8 mouse cellular contexts compared by ENCODE assay signal in genomic region chr17:31693330-31694022, GRCm38 (mm10). TPM values are rescaled to one million over a fixed set of nuclear protein-coding genes. Genes with fewer than 3 reads are reported as not detected.
DNase-seq lines count a peak whose midpoint lies in the region; ATAC-seq and TF ChIP-seq lines count a peak whose summit lies in the region.

No protein-coding gene starts in this region.

- peak; percentile 64 for DNase-seq in 3T3-L1 (ENCODE audit: low read depth, low spot score)
- DNase-seq in adrenal gland, postnatal 36 days, result peak; percentile 86 to 90
- peak; percentile 84 for DNase-seq in embryonic facial prominence, embryonic 14.5 days (ENCODE audit: low spot score)
- peak; percentile 85 for DNase-seq in kidney, postnatal 0 days (ENCODE audit: low spot score)
- DNase-seq in liver, adult 2 months (ENCODE audit: extremely low read depth, low read depth, low spot score), result peak; percentile 44
- DNase-seq in spleen, postnatal 4 days (ENCODE audit: low spot score in 2 of 2), result peak; percentile 73 to 90

- no peak for TF ChIP-seq POLR2A in liver, adult 2 months (IDR thresholded peaks at IDR 0.05; ENCODE audit: extremely low read depth, insufficient read depth, low read length)
- no peak for TF ChIP-seq POLR2A in myocyte (IDR thresholded peaks at IDR 0.05; ENCODE audit: insufficient read length, low read depth)

- H3K36me3 ChIP-seq in embryonic facial prominence, embryonic 14.5 days (ENCODE audit: control insufficient read depth, insufficient read depth, low read length), result no peaks in the 10 kb centered on the region
- no peaks in the 10 kb centered on the region for H3K36me3 ChIP-seq in heart, embryonic 12.5 days
- H3K36me3 ChIP-seq in kidney, postnatal 0 days (ENCODE audit: insufficient read depth, low read length), result no peaks in the 10 kb centered on the region
- H3K36me3 ChIP-seq in liver, adult 2 months (ENCODE audit: control insufficient read depth, insufficient read depth, low read length), result no peaks in the 10 kb centered on the region
- H3K36me3 ChIP-seq in myocyte (ENCODE audit: control insufficient read depth, insufficient read depth), result no peaks in the 10 kb centered on the region

- H3K27me3 ChIP-seq in embryonic facial prominence, embryonic 14.5 days (replicated peaks; ENCODE audit: control insufficient read depth, insufficient read depth, low read length), result no peaks in the 10 kb centered on the region
- H3K27me3 ChIP-seq in heart, embryonic 12.5 days (replicated peaks), result no peaks in the 10 kb centered on the region
- no peaks in the 10 kb centered on the region for H3K27me3 ChIP-seq in kidney, postnatal 0 days (ENCODE audit: insufficient read depth, low read length)
- H3K27me3 ChIP-seq in liver, adult 2 months (ENCODE audit: control insufficient read depth, insufficient read depth, low read length), result no peaks in the 10 kb centered on the region
- H3K27me3 ChIP-seq in myocyte (ENCODE audit: control insufficient read depth, insufficient read depth, insufficient read length), result no peaks in the 10 kb centered on the region

- 2% methylated on average over 18 of the region's 20 CpGs for WGBS in embryonic facial prominence, embryonic 14.5 days
- WGBS in heart, embryonic 12.5 days, result 2% methylated on average over 20 of the region's 20 CpGs
- WGBS in kidney, postnatal 0 days, result 2% methylated on average over 20 of the region's 20 CpGs
- WGBS in liver, adult 2 months, result 8% methylated on average over 20 of the region's 20 CpGs

- no peaks in the 10 kb centered on the region for H3K4me1 ChIP-seq in embryonic facial prominence, embryonic 14.5 days (ENCODE audit: control insufficient read depth, insufficient read depth, low read length)
- peaks cover 22% of the 10 kb centered on the region for H3K4me1 ChIP-seq in heart, embryonic 12.5 days (replicated peaks)
- H3K4me1 ChIP-seq in kidney, postnatal 0 days (replicated peaks; ENCODE audit: insufficient read depth, low read length), result peaks cover 7% of the 10 kb centered on the region; the same call in 1 of the 2 replicates
- H3K4me1 ChIP-seq in liver, adult 2 months (ENCODE audit: control insufficient read depth, insufficient read depth, low read length), result no peaks in the 10 kb centered on the region

- peak overlapping the region; percentile 15; the same call in 1 of the 2 replicates for H3K9ac ChIP-seq in embryonic facial prominence, embryonic 14.5 days (ENCODE audit: low read depth, low read length)
- 0 out of 2 replicates have a peak overlapping the region, but pooled peaks have one; percentile 39 for H3K9ac ChIP-seq in heart, embryonic 12.5 days
- H3K9ac ChIP-seq in kidney, postnatal 0 days (ENCODE audit: low read depth, low read length), result no peak overlapping the region
- H3K9ac ChIP-seq in liver, adult 2 months (ENCODE audit: low read depth, low read length), result no peak overlapping the region

- no peak overlapping the region for H3K4me3 ChIP-seq in embryonic facial prominence, embryonic 14.5 days (ENCODE audit: low read depth, low read length)
- H3K4me3 ChIP-seq in heart, embryonic 12.5 days, result no peak overlapping the region
- H3K4me3 ChIP-seq in kidney, postnatal 0 days (replicated peaks; ENCODE audit: low read depth, low read length), result no peak overlapping the region
- no peak overlapping the region for H3K4me3 ChIP-seq in liver, adult 2 months (ENCODE audit: insufficient read depth, low read depth, low read length)
- no peak overlapping the region for H3K4me3 ChIP-seq in myocyte

- H3K79me2 ChIP-seq in liver, adult 2 months (ENCODE audit: control insufficient read depth, insufficient read depth, low read length), result no peaks in the 10 kb centered on the region
- no peaks in the 10 kb centered on the region for H3K79me2 ChIP-seq in myocyte (ENCODE audit: control insufficient read depth, insufficient read depth)

- H3K27ac ChIP-seq in embryonic facial prominence, embryonic 14.5 days (replicated peaks; ENCODE audit: low read depth, low read length), result no peak overlapping the region
- H3K27ac ChIP-seq in heart, embryonic 12.5 days (ENCODE audit: poor library complexity, severe bottlenecking), result peak overlapping the region; percentile 65
- no peak overlapping the region for H3K27ac ChIP-seq in kidney, postnatal 0 days
- no peak overlapping the region for H3K27ac ChIP-seq in liver, adult 2 months (replicated peaks; ENCODE audit: insufficient read depth, low read depth, low read length)

- H3K4me2 ChIP-seq in embryonic facial prominence, embryonic 14.5 days (ENCODE audit: low read depth, low read length), result peak overlapping the region; percentile 44
- peak overlapping the region; percentile 53 for H3K4me2 ChIP-seq in heart, embryonic 12.5 days
- peak overlapping the region; percentile 39 for H3K4me2 ChIP-seq in kidney, postnatal 0 days (ENCODE audit: low read length)
- peak overlapping the region; percentile 22 for H3K4me2 ChIP-seq in myocyte (ENCODE audit: low read depth)

- ATAC-seq in embryonic facial prominence, embryonic 14.5 days (ENCODE audit: low read depth), result peak; percentile 85
- peak; percentile 66 for ATAC-seq in heart, embryonic 12.5 days (ENCODE audit: insufficient number of reproducible peaks, low FRiP score)
- ATAC-seq in kidney, postnatal 0 days (replicated peaks; ENCODE audit: low FRiP score, low read depth), result peak; percentile 47

- H3K9me3 ChIP-seq in embryonic facial prominence, embryonic 14.5 days (ENCODE audit: control insufficient read depth, low read length), result no peaks in the 10 kb centered on the region
- H3K9me3 ChIP-seq in heart, embryonic 12.5 days (replicated peaks), result no peaks in the 10 kb centered on the region
- H3K9me3 ChIP-seq in kidney, postnatal 0 days (replicated peaks; ENCODE audit: low read length), result no peaks in the 10 kb centered on the region

- H3ac ChIP-seq in myocyte (ENCODE audit: control insufficient read depth, insufficient read length), result no peak overlapping the region

- peak; percentile 88 for TF ChIP-seq CTCF in kidney, postnatal 0 days (IDR thresholded peaks at IDR 0.05; ENCODE audit: low read depth)
- TF ChIP-seq CTCF in liver, adult 2 months (IDR thresholded peaks at IDR 0.05; ENCODE audit: low read depth, low read length), result peak; percentile 88

TF ChIP-seq in myocyte, 11 proteins besides CTCF, POLR2A, EP300 and RAD21:
- no peak for TF ChIP-seq MAX (IDR thresholded peaks at IDR 0.05; ENCODE audit: low read depth)
- peak in 2 of 3 experiments; percentile 51 to 81 for TF ChIP-seq MYOG (IDR thresholded peaks at IDR 0.05; ENCODE audit: control insufficient read depth in 1 of 3, insufficient read depth in 1 of 3, insufficient read length in 2 of 3, low read depth in 2 of 3)
- no peak for TF ChIP-seq CEBPB (IDR thresholded peaks at IDR 0.05; ENCODE audit: insufficient read depth, poor library complexity, severe bottlenecking)
- TF ChIP-seq POLR2AphosphoS2 (IDR thresholded peaks at IDR 0.05; ENCODE audit: insufficient read length, low read depth), result no peak
- TF ChIP-seq MYOD1 (IDR thresholded peaks at IDR 0.05; ENCODE audit: control insufficient read depth in 1 of 3, insufficient read length in 2 of 3, low read depth in 2 of 3), result peak in 1 of 3 experiments; percentile 74

RNA-seq across cellular contexts. Expression of gene Cryaa, which starts 15.9 kb away (rescaled TPM):
- total RNA-seq in adrenal gland, postnatal 36 days (2021), result not detected
- polyA plus RNA-seq in embryonic facial prominence, embryonic 14.5 days (2014; fragmentation: Nextera tagmentation; extraction: Ambion mirVana), result 0.41 and 0.89 TPM in 2 replicates
- polyA plus RNA-seq in heart, embryonic 12.5 days (2016; fragmentation: Nextera tagmentation; extraction: Ambion mirVana), result 0.44 TPM in 1 of 2 replicates, not detected in the other
- 0.13 and 0.22 TPM in 2 replicates for polyA plus RNA-seq in kidney, postnatal 0 days (2015; fragmentation: Nextera tagmentation; extraction: Ambion mirVana)
- not detected in 2 replicates for total RNA-seq in liver, adult 2 months (2014; rRNA removed)
- polyA plus RNA-seq in liver, adult 2 months (2012; rRNA removed), result not detected in 2 replicates
- polyA plus RNA-seq in myocyte (2012; fragmentation: generic; extraction: Trizol), result not detected

RNA-seq across cellular contexts. Expression of gene U2af1, which starts 34.8 kb away (rescaled TPM):
- total RNA-seq in adrenal gland, postnatal 36 days (2021), result 100 to 1,000 TPM; 158 to 159 TPM
- polyA plus RNA-seq in embryonic facial prominence, embryonic 14.5 days (2014; fragmentation: Nextera tagmentation; extraction: Ambion mirVana), result 134 and 139 TPM in 2 replicates
- polyA plus RNA-seq in heart, embryonic 12.5 days (2016; fragmentation: Nextera tagmentation; extraction: Ambion mirVana), result 229 and 244 TPM in 2 replicates
- 238 and 258 TPM in 2 replicates for polyA plus RNA-seq in kidney, postnatal 0 days (2015; fragmentation: Nextera tagmentation; extraction: Ambion mirVana)
- total RNA-seq in liver, adult 2 months (2014; rRNA removed), result 53.5 and 57.1 TPM in 2 replicates
- polyA plus RNA-seq in liver, adult 2 months (2012; rRNA removed), result 40.4 and 42.7 TPM in 2 replicates
- polyA plus RNA-seq in myocyte (2012; fragmentation: generic; extraction: Trizol), result 135 TPM

RNA-seq across cellular contexts. Expression of gene Cbs, which starts 56.4 kb away (rescaled TPM):
- 1 to 10 TPM; 2.3 to 6.1 TPM for total RNA-seq in adrenal gland, postnatal 36 days (2021)
- polyA plus RNA-seq in embryonic facial prominence, embryonic 14.5 days (2014; fragmentation: Nextera tagmentation; extraction: Ambion mirVana), result 3.9 and 4.8 TPM in 2 replicates
- 0.48 and 0.70 TPM in 2 replicates for polyA plus RNA-seq in heart, embryonic 12.5 days (2016; fragmentation: Nextera tagmentation; extraction: Ambion mirVana)
- 3.5 and 4.0 TPM in 2 replicates for polyA plus RNA-seq in kidney, postnatal 0 days (2015; fragmentation: Nextera tagmentation; extraction: Ambion mirVana)
- total RNA-seq in liver, adult 2 months (2014; rRNA removed), result 236 and 490 TPM in 2 replicates
- polyA plus RNA-seq in liver, adult 2 months (2012; rRNA removed), result 782 and 968 TPM in 2 replicates
- polyA plus RNA-seq in myocyte (2012; fragmentation: generic; extraction: Trizol), result 0.06 TPM

Comparison
In these comparisons a context has a peak if more than half of its experiments do, and no peak if none do; other contexts are left out.
1. H3K9ac ChIP-seq: peak in embryonic facial prominence, embryonic 14.5 days (single experiment) and heart, embryonic 12.5 days (single experiment); none in kidney, postnatal 0 days (single experiment) and liver, adult 2 months (single experiment).
2. RNA of gene Cbs, which starts 56.4 kb away (polyA plus RNA-seq): 782 to 968 TPM in liver, adult 2 months; 3.5 to 4.0 TPM in kidney, postnatal 0 days, 3.9 to 4.8 TPM in embryonic facial prominence, embryonic 14.5 days, 0.48 to 0.70 TPM in heart, embryonic 12.5 days and 0.06 TPM in myocyte (single experiment); every median in the first group is over 100 times any median in the second.
3. Peak in every context shown above with its lines, with median percentiles within 50 percentile points of each other: DNase-seq, ATAC-seq and H3K4me2 ChIP-seq.